Mouse (Mus musculus): ENCODE results near the gene Sh2d5.

DNA sequence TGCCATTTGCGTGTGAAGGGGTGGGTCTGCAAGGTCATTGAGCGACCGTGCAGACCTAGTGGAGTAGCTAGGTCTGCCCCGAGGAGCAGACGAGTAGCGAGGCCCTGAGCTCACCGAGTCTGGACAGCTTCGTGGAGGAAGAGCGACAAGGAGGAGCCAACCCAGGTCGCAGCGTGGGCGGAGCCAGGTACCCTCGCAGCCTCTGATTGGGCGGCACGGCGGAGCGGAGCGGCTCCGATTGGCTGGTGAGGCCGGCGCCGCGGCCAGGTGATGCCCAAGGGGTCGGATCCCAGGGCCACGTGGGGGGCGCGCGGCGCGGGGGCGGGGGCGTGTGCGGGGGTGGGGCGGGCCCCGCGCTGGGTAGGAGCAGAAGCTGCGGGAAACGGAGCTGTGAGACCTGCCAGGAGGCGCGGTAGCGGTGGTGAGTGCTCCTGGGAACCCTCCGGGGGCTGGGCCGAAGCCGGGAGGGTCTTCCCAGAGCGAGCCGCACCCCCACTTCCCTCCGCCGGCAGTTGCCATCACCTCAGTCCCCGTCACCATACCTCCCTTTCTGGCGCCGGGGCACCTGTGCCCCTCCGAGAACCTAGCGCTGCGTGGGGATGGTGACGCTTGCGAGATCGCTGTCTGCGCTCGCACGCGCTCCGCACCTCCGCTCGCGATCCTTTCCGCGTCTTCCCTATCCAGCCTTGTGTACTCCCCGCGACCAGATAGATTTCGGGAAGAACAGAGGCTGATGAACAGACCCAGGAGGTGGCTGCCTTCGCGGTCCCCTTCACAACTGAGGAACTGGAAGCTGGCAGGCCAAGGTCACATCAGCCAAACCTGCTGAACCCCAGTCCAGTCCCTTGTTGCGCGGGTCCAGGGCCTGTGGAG, at the start of gene Sh2d5, which contains the start of gene Kif17:
- no peak for TF ChIP-seq CTCF (IDR thresholded peaks at IDR 0.05; ENCODE audit: low read depth)
- no peak for TF ChIP-seq EP300 (IDR thresholded peaks at IDR 0.05; ENCODE audit: low read depth)

Data from liver, postnatal 0 days (tissue).